Mouse (Mus musculus) natural killer cell, adult 2 months (primary cell): Measurements from ENCODE around the gene Pard3.

Experiments
- DNase-seq, 2 experiments: peaks; one replicate each; pipeline ENCODE4 v3.0.0; 2022; ENCODE audit warnings: low spot score in 2 of 2

The Pard3 gene

GRCm38 (mm10) chr8:127343115-127343514 is 279.4 kb downstream of the Pard3 start:
- DNase-seq: no peak

- no peak for DNase-seq
These were observed 280.7 kb downstream of the Pard3 start for GRCm38 (mm10) chr8:127344421-127344820.

GRCm38 (mm10) chr8:127345912-127346423 is 282.3 kb downstream of the Pard3 start:
- DNase-seq: no peak

DNA sequence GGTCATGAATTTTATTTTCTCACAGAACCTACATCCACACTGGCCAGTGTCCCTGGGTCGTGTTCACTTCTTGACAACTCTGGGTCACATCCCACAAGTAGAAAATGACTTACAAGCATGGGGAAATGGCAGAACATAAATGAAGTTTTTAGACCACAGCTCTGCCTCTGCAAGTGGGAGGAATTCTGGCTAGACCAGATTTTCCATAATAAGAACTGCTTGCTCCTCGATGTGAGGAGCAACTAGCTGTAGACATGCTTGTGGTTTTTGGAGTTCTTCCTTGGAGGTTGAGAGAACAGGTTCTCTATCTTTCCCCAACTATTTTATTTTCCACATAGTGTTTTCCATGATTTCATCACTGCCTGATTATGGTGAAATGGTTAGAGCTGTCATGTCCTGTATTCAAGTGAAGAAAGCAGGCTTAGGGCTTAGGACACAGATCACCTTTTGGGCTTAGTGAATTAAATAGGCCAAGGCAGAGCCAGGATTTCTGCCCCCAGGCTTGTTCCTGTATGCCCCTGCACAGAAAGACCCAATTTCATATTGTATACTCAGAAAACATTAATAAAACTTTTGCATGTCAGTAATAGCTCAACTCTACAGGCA is 284.3 kb downstream of the Pard3 start:
- no peak for DNase-seq

GRCm38 (mm10) chr8:127361796-127362195 is 298.1 kb downstream of the Pard3 start:
- DNase-seq: no peak

DNA sequence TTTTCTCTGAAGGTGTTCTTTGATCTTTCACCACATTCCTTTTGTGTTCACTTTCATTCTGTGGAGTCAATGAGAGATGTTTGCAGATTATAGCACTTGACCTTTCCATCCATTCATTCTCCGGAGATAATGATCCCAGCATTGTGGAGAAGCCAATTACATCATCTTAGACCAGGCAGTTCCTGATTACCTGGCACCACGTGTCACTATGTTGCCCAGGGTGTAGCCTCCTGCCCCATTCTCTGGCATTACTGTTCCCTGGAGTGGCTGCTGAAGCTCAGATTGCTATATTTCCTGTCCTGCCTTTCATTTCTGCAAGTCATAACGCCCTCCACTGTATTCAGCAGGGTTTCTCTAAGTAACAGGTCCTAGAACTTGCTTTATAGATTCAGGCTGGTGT is 304.7 kb downstream of the Pard3 start:
- DNase-seq: no peak

- no peak for DNase-seq
These were observed 307.7 kb downstream of the Pard3 start for GRCm38 (mm10) chr8:127371326-127371949.

DNA sequence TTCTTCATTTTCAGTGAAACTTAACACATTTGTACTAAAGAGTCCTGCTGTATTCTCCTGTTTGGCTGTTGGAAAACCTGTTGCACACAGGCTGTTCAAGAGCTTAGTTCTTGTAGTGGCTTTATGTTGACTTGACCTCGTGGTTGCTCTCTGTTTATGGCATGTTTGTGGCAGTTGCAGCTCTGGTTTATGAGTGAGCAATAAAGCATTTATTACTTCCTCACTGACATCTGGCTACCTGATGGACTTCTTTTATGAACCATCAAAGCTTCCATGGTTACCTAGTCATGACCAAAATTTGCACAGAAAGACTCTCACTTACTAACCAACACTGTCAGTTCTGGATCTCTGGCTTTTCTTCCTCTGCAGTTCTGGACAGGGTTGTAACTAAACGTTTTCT is 314.1 kb downstream of the Pard3 start:
- DNase-seq: no peak

GRCm38 (mm10) chr8:127378994-127379858 is 315.5 kb downstream of the Pard3 start:
- no peak for DNase-seq

DNA sequence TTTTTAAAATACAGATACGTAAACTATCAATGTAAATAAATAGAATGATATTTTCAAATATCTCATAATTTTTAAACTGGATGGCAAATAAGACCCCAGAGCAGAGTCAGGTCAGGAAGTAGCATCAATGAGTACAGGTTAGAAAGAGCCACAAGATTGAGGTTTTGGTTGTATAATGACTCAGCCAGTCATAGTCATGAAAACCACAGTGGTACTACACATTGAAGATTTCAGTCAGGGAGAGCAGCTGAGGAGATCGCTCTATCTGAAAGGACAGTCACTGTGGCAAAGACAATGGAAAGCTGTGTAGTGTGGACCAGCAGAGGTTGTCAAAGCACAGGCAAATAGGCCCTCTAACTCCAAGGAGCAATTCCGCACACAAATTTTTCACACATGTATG is 317.6 kb downstream of the Pard3 start:
- DNase-seq: no peak

GRCm38 (mm10) chr8:127392700-127393099 is 329.0 kb downstream of the Pard3 start:
- no peak for DNase-seq

- no peak for DNase-seq
These were observed 331.8 kb downstream of the Pard3 start for GRCm38 (mm10) chr8:127395488-127395887.

GRCm38 (mm10) chr8:127405815-127406214 is 342.1 kb downstream of the Pard3 start:
- no peak for DNase-seq

DNA sequence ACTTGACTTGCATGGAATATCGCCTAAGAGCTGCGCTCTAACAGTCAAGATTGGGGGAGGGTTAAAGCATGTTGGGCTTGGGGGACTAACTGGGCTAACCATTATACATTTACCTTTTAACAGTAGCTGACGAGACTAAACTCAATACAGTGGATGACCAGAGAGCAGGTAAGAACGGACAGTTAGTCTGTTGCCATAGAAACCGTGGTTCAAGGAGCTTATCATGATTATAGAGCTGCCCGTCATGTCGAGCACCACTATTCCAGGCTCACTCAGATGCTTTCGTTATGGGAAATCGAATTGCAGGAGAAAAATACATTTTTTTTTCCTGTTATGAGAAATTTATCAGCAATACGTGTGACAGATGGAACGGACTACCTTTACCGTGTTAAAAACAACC is 346.9 kb downstream of the Pard3 start:
- no peak for DNase-seq

GRCm38 (mm10) chr8:127411190-127411848 is 347.6 kb downstream of the Pard3 start:
- DNase-seq: no peak

- no peak for DNase-seq
These were observed 359.3 kb downstream of the Pard3 start for GRCm38 (mm10) chr8:127423021-127423420.

- no peak for DNase-seq
These were observed 360.7 kb downstream of the Pard3 start for GRCm38 (mm10) chr8:127424211-127424916.

DNA sequence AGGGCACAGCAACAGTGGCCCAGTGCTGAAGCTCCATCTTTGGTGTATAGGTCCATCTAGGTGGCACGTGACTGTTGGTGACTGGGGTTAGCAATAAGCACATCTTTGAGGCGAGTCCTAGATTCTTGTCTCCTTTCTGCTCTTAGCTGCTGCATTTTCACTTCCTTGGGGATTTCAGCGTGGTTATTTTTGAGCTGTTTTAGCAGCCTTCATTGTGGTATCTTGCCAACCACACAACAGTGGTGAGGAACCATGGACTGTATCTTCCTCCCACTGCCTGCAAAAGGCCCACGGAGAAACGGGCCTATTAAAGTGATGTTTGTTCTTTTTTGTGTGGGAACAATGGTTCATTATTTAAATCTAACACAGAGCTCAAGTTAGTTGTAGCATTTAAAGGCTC is 363.2 kb downstream of the Pard3 start:
- no peak for DNase-seq

DNA sequence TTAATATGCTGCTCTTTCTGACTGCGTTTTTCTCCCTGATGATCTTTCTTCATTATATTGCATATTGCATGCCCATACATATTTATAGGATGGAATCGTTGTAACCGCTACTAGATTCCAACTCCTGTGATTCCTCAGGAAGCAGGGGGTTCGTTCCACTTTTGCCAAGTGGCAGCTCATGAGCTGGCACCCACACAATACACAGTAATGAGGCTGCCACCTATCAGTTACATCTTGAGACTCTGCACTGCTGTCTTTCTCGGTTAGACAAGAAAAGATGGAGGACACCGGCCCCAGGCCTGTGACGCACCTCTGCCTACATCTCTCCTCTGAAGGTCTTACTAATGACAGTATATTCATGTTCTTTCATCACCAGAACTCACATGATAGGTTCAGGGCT is 364.3 kb downstream of the Pard3 start:
- DNase-seq: no peak

GRCm38 (mm10) chr8:127431236-127431635 is 367.5 kb downstream of the Pard3 start:
- DNase-seq: no peak

GRCm38 (mm10) chr8:127435975-127436374 is 372.3 kb downstream of the Pard3 start:
- no peak for DNase-seq
